Mouse (Mus musculus): ENCODE results near the gene Hmga1b.
A peak's percentile ranks its signal among the peaks of the same experiment; 100 is the strongest.
"Not testable (repeated sequence)": the region's sequence is repeated elsewhere in the genome, so short reads cannot be mapped to it uniquely, and the experiment has no call there.

Gene Hmga1b

GRCm38 (mm10) chr11:120784064-120784791, 21.6 kb downstream of the Hmga1b start, which contains the start of the genes Rfng and Gps1:
TSS of gene Rfng (minus strand) at chr11:120784207.
TSS of gene Gps1 (plus strand) at chr11:120784272.
- peak; percentile 63 for DNase-seq (ENCODE audit: low read depth, low spot score)

GRCm38 (mm10) chr11:120785145-120785544, 22.6 kb downstream of the Hmga1b start:
- no peak for DNase-seq (ENCODE audit: low read depth, low spot score)

DNA sequence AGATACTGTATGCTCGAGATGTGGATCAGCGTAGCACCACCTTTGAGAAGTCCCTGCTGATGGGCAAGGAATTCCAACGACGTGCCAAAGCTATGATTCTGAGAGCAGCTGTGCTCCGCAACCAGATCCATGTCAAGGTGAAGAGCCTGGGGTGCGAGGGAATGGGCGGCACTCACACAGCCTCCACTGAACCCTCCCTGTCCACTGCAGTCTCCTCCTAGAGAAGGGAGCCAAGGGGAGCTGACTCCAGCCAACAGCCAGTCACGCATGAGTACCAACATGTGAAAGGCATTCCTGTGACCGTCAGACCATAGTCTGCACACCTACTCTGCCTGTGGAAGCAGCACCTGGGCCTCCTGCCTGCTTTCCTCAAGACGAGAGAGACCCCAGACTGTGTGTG, 25.9 kb downstream of the Hmga1b start:
- not testable (repeated sequence) for DNase-seq (ENCODE audit: low read depth, low spot score)

DNA sequence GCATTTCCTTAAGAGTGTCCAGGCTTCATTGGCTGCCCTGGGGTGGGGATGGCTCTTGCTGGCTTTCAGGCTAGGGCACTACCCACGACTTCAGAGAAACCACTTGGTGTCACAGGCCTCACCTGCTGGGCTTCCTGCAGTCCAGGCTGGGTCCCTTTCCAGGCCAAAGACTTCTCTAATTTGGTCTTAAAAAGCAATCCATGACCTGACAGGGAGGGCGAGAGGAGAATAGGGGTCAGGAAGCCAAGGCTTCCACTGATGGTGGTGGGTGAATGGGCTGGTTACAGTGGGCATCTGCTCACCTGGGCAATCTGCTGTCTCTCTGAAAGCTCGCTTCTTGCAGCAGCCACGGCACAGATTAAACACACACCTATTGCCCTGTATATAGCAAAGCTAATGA, 26.8 kb downstream of the Hmga1b start:
- DNase-seq (ENCODE audit: low read depth, low spot score), result no peak

GRCm38 (mm10) chr11:120789810-120790209, 27.2 kb downstream of the Hmga1b start:
- no peak for DNase-seq (ENCODE audit: low read depth, low spot score)

GRCm38 (mm10) chr11:120792652-120793051, 30.1 kb downstream of the Hmga1b start:
- DNase-seq (ENCODE audit: low read depth, low spot score), result no peak

DNA sequence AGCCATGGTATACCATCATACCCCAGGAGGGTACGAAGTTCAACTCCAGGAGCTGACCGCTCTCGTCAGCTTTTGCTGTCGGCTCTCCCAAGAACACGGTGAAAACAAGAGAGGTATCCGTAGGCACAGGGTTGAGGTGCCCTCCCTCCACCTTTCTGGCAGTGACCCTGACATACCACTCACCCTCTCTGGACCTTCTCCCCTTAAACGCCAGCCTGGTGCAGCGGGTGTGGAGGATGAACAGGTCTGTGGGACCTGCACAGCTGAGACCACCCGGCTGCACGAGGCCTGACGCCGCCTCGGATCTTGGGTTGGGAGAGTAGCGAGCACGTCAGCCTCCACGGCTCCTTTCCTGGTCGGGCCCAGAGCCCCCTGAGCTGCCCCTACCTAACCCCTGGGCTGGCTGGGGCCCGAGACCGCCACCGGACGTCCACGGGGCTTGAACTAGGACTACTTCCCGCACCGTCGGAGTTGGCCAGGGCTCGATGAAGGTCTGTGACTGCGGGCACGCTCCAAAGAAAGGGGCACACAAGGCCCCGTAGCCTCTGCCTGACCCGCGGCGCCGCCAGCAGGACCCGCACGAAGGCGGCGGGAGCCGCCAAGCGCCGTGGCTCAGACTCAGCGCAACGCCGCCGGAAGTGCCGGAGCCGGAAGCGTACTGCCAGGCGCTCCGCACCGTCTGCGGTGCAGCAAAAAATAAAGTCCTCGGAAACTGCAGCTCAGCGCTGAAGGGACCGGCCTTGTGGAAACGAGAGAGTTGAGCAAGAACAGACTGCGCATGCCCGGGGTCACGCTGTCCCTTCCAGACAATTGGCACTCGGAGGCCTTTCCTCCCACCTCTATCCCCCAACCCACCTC, 33.4 kb downstream of the Hmga1b start, which contains the start of gene Dus1l:
Gene Dus1l (minus strand): TSS at position 648 of the 858 bp plus-strand sequence.
- DNase-seq (ENCODE audit: low read depth, low spot score), result peak; percentile 99

DNA sequence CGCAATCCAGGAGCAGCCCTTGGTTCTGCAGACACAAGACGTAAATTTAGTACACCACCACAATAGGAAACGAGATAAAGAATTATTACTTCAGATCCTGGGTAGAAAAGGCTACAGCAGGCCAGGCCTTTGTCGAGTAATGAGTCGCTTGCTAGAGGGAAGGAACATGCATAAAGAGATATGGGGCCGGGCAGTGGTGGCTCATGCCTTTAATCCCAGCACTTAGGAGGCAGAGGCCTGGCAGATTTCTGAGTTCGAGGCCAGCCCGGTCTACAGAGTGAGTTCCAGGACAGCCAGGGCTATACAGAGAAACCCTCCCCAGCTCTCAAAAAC, 34.0 kb downstream of the Hmga1b start:
- no peak for DNase-seq (ENCODE audit: low read depth, low spot score)

GRCm38 (mm10) chr11:120798244-120798643, 35.6 kb downstream of the Hmga1b start:
- DNase-seq (ENCODE audit: low read depth, low spot score), result no peak

- no peak for DNase-seq (ENCODE audit: low read depth, low spot score)
These were observed 36.8 kb downstream of the Hmga1b start for GRCm38 (mm10) chr11:120799316-120799890.

- DNase-seq (ENCODE audit: low read depth, low spot score), result peak; percentile 92
These were observed 37.7 kb downstream of the Hmga1b start for GRCm38 (mm10) chr11:120800061-120800904.

GRCm38 (mm10) chr11:120804274-120804673, 41.7 kb downstream of the Hmga1b start:
- DNase-seq (ENCODE audit: low read depth, low spot score), result no peak

DNA sequence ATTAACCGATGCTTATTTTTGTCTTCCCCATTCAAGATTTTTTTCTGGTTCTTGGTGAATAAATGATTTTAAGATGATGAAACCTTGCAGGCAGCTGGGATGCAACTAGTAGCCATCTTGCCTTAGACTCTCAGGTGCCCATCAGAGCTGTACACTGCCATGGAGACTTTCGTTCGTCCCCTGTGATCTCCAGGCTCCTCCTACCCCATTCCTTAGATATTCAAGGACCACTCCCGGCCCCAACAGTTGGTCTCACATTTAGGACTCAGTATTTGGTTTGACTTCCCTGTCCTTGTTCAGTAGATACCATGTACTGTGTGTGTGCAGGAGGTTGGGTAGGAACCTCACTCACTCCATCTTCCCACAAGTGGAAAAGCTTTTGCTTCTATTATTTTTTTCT, 42.2 kb downstream of the Hmga1b start:
- DNase-seq (ENCODE audit: low read depth, low spot score), result no peak

DNA sequence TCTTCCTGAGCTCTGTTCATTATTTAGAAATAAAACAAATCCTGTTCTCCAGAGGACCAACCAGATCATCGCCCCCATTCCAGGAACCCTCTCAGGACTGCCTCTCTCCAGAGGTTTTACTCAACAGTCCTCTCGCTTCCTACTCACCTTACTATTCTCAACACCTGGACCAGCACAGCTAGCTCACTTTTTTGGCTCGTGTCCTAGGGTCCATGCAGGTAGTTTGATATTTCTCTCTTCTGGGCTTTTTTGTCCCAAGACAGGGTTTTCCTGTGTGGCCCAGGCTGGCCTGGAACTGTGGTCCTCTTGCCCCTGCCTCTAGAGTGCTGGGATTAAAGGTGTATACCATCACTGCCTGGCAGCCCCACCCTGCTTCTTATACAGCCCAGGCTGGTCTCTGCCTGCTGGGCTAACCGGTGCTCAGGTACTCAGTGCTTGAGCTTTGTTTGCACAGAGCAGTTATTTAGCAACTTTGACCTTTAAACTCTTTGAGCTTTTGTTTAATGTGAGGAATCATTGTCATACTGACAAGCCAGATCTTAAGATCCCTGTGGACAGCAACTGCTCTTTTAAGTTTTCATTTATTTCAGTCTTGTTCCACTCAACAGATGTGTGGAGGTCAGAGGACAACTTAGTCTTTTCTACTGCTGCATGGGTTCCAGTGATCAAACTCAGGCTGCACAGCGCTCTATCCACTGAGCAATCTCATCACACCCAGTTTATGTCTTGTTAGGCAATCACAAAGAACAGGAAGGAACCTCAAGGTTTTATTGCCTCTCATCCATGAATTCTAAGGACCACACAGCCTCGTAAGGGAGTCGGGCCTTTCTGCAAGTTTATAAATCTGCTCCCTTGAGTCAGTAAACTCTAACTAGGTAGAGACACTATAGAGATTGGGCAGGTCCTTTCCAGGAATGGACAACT, 43.0 kb downstream of the Hmga1b start:
- no peak for DNase-seq (ENCODE audit: low read depth, low spot score)

DNA sequence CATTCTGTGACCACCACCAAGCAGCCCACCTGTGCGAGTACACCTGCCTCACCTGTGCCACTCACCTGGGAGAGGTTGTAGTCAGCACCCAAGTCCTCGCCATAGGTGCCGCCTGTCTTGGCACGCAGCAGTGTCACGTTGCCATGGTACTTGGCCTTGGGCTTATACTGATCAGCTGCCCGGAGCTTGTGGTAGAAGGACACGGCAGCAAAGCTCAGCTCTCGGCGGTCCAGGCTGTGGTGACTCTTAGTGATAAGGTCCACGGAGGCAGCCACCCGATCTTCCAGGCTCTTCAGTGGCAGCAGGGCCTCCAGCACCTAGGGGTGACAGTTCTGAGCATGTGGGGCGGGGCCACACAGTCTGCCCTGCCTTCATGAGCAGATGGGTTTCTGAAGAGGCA, 45.4 kb downstream of the Hmga1b start:
- no peak for DNase-seq (ENCODE audit: low read depth, low spot score)

GRCm38 (mm10) chr11:120812068-120812467, 49.5 kb downstream of the Hmga1b start:
- DNase-seq (ENCODE audit: low read depth, low spot score), result no peak

Data from forelimb bud, embryonic 11.5 days (tissue).